Mouse (Mus musculus) hindbrain, postnatal 0 days (tissue): ENCODE results near the gene Dnajc14. TPM values are rescaled to one million over a fixed set of nuclear protein-coding genes. Genes with fewer than 3 reads are reported as not detected.

ENCODE experiments used
- ATAC-seq: fragments of 200-750 bp; cut with Nextera tagmentation; 2 replicates; pipeline ENCODE4 v1.8.0; 2017; ENCODE audit warnings: mild to moderate bottlenecking, moderate TSS enrichment, moderate library complexity
- DNase-seq: peaks from one replicate; pipeline ENCODE4 v3.0.0-alpha.2; 2015; ENCODE audit warnings: low spot score
- H3K27ac ChIP-seq: fragments of 300-500 bp; sonication (generic); 2 replicates; pipeline ENCODE4 v1.5.1; 2014; ENCODE audit warnings: mild to moderate bottlenecking
- H3K27me3 ChIP-seq: fragments of 300-500 bp; sonication (generic); 2 replicates; pipeline ENCODE4 v1.6.1; 2014; ENCODE audit warnings: low read length, mixed read lengths; ENCODE audit not compliant: insufficient read depth
- H3K36me3 ChIP-seq: fragments of 300-500 bp; sonication (generic); 2 replicates; pipeline ENCODE4 v1.6.1; 2014; ENCODE audit warnings: low read length, mixed read lengths; ENCODE audit not compliant: insufficient read depth
- H3K4me1 ChIP-seq: fragments of 300-500 bp; sonication (generic); 2 replicates; pipeline ENCODE4 v1.6.1; 2014; ENCODE audit warnings: antibody characterized with exemption, low read length, mixed read lengths; ENCODE audit not compliant: insufficient read depth
- H3K4me2 ChIP-seq: fragments of 300-500 bp; sonication (generic); 2 replicates; pipeline ENCODE4 v1.6.1; 2014; ENCODE audit warnings: low read depth, mild to moderate bottlenecking, low read length, moderate library complexity, mixed read lengths
- H3K4me3 ChIP-seq: fragments of 300-500 bp; sonication (generic); 2 replicates; pipeline ENCODE4 v1.5.1; 2014; ENCODE audit warnings: low read length
- H3K9ac ChIP-seq: fragments of 300-500 bp; sonication (generic); replicated peaks from 2 replicates; pipeline ENCODE4 v1.6.1; 2014; ENCODE audit warnings: mild to moderate bottlenecking, low read length, moderate library complexity, mixed read lengths
- H3K9me3 ChIP-seq: fragments of 300-500 bp; sonication (generic); 2 replicates; pipeline ENCODE4 v1.6.1; 2016; ENCODE audit warnings: low read length, mixed read lengths
- CTCF ChIP-seq: IDR thresholded peaks from 2 replicates; pipeline ENCODE4 v1.5.1; 2016; ENCODE audit warnings: antibody characterized with exemption, control low read depth, low read depth
- WGBS: fragments of 180-500 bp; shearing (Covaris S2); extraction: QIAGEN DNeasy Blood & Tissue Kit; methylation state at CpG from one replicate; pipeline ENCODE4 v1.1.7; 2014; 5-methylcytosine and 5-hydroxymethylcytosine counted together
- polyA plus RNA-seq: library from polyadenylated mRNA; unstranded; fragments of >200 nt; fragmentation: Nextera tagmentation; extraction: Ambion mirVana; gene quantifications from 2 replicates; pipeline ENCODE4 v1.2.1, GENCODE M21; 2015
- total RNA-seq: library from RNA; depleted of rRNA; stranded (reverse); fragments of >200 nt; gene quantifications from 2 replicates; pipeline ENCODE4 v1.2.3, GENCODE M21; 2014

The Dnajc14 gene
- total and polyA plus RNA-seq, 2 experiments from 2014 or later, result 30.9 to 32.7 TPM

DNA sequence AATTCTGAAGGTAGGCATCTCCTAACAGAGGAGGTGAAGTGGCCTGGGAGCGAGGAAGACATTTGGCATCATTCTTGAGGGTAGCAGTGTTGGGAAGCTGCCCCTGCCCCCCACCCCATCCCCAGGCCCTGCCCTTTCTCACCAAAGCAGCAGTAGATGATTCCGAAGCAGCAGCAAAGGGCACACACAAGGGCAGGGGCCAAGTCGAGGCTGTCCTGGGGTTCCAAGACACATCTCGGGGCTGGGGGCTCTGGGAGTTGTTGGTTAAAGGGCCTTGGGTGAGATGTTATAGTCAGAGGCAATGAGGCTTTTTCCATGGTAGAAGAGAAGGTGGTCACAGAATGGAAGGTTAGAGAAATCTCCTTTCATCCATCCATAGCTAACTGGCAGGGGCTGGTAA, 906 bp upstream of the Dnajc14 start:
- no peak for TF ChIP-seq CTCF
- no peaks in the 10 kb centered on the region for H3K27me3 ChIP-seq

DNA sequence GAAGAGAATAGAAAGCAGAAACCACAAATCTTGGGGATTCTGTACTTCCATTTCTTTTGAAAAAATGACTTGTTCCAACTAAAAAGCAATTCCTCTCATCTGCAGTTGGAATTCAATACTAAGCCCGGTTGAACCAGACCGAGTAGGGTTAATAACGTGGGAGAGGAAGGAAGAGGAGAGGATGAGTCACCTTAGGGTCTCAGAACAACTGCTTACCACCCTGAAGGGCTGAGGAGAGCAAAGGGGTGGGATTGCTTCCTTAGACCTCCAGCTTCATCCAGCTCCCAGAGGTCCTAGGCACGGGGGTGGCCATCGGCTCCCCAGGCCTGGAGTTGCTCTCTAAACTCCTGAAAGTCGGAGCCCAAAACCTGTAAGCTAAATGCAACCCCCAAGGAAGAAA, 501 bp upstream of the Dnajc14 start:
- peaks cover 4% of the 10 kb centered on the region; the same call in 1 of the 2 replicates for H3K36me3 ChIP-seq
- H3K27ac ChIP-seq, result peak overlapping the region; percentile 98
- no peaks in the 10 kb centered on the region for H3K9me3 ChIP-seq
- no peak for ATAC-seq
- H3K27me3 ChIP-seq, result no peaks in the 10 kb centered on the region
- H3K9ac ChIP-seq, result peak overlapping the region; percentile 86
- DNase-seq, result no peak
- peaks cover 29% of the 10 kb centered on the region for H3K4me1 ChIP-seq
- peak overlapping the region; percentile 84 for H3K4me3 ChIP-seq
- 9% methylated on average over 6 of the region's 6 CpGs for WGBS
- TF ChIP-seq CTCF, result no peak
- H3K4me2 ChIP-seq, result peak overlapping the region; percentile 92

More for the DNA sequence above, 906 bp upstream of the Dnajc14 start:
- no peak for ATAC-seq
- H3K4me3 ChIP-seq, result peak overlapping the region; percentile 84
- peaks cover 4% of the 10 kb centered on the region; the same call in 1 of the 2 replicates for H3K36me3 ChIP-seq
- H3K9me3 ChIP-seq, result no peaks in the 10 kb centered on the region
- WGBS, result 59% methylated on average over 4 of the region's 4 CpGs
- H3K9ac ChIP-seq, result peak overlapping the region; percentile 86
- peak overlapping the region; percentile 98; the same call in 1 of the 2 replicates for H3K27ac ChIP-seq
- no peak for DNase-seq
- peaks cover 29% of the 10 kb centered on the region for H3K4me1 ChIP-seq
- peak overlapping the region; percentile 92 for H3K4me2 ChIP-seq

DNA sequence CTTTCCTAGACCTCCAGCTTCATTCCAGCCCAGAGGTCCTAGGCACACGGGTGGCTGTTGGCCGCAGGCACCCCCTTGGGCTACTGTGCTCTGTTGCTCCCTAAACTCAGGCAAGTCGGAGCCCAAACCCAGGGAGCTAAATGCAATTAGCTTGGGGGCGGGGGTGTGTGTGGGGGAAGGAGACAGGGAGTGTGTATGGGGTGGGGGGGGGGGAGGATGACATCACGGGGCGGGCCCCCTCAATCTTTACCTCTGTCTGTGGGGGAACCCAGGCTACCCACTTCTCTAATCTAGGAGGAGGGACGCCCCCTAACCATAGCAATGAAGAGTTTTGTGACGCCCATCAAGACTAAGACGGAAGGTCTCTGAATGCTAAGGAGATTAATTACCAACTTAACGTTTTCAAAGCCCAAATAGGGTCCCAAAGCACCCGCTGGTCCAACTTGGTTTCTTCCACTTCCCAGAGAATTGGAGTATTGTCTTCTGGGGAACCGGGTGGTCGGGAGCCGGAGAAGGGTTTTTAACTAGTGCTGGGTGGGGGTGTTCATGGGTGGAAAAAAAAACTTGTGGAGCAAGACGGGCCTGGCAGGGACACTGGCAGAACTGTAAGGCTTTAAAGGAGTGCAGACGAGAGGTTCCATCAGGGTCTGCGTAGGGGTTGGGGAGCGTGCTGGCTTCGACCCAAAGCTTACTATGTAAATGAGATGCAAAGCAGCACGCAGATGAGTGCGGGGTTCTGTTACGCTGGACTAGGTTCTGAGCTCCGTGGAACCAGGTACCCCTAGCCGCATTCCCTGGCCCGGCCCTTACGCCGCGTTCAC, 619 bp downstream of the Dnajc14 start, which contains the start of gene Tmem198b:
Gene Tmem198b (minus strand): TSS at position 100 of the 821 bp plus-strand sequence.
- DNase-seq (peak; percentile 85), ATAC-seq (peak; percentile 77)
- no peak for TF ChIP-seq CTCF
- Histone ChIP-seq H3K36me3 (peaks cover 4% of the 10 kb centered on the region; the same call in 1 of the 2 replicates), H3K9ac (peak within 1 kb of the TSS; percentile 86), H3K4me1 (peaks cover 40% of the 10 kb centered on the region), H3K4me3 (peak within 1 kb of the TSS; percentile 84), H3K4me2 (peak within 1 kb of the TSS; percentile 92), H3K27ac (peak within 1 kb of the TSS; percentile 98), H3K9me3 (no peaks in the 10 kb centered on the region), H3K27me3 (no peaks in the 10 kb centered on the region)
- 0% methylated on average over 28 of the region's 28 CpGs for WGBS

DNA sequence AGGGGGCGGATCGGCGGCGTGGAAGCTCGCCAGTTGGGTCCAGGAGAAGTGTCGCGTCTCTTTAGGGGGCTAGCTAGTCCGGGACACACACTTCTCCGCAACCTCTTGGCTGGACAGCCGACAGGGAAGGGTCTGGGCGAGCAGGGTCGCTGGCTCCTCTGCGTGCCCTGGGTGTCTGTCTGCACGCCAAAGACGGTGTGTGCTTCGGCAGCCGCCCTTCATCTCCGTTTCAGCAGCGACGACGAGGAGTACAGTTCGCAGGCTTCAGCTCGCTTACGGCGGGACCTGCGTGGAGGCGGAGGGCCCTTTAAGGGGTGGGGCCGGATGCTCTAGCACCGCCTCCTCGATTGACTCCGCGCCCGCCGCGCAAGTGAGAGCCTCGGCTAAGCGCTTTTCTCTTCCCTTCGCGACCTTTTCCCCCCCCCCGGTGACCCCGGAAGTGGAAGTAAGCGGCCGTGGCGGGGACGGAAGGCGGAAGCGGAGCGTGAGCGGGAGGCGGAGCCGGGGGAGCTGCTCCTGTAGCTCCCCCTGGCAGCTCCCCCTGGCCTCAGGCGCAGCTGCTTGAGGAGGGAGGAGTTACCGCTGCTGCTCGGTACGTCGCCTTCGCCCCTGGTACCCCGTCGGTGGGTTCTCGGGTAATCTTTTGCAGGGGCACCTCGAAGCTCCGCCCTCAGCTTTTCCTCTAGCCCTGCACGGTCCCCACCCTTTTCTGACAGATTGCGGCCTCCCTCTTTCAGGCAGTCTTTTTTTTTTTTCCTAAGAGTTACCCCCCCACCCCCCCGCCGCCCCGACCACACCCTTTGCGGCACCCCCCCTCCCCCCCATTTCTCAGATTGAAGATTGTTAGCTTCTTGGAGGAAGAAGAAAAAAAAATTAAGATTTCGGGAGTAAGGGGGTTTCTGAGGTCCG, 1.5 kb downstream of the Dnajc14 start:
- WGBS, result under 1% methylated on average over 63 of the region's 70 CpGs
- H3K36me3 ChIP-seq, result peaks cover 2% of the 10 kb centered on the region; the same call in 1 of the 2 replicates
- TF ChIP-seq CTCF, result peak; percentile 46
- DNase-seq (peak; percentile 99), ATAC-seq (peak; percentile 94)
- peak overlapping the region; percentile 86 for H3K9ac ChIP-seq
- H3K9me3 ChIP-seq, result no peaks in the 10 kb centered on the region
- H3K27ac ChIP-seq, result peak overlapping the region; percentile 98
- H3K4me2 ChIP-seq, result peak overlapping the region; percentile 92
- peaks cover 41% of the 10 kb centered on the region for H3K4me1 ChIP-seq
- H3K4me3 ChIP-seq, result peak overlapping the region; percentile 84
- H3K27me3 ChIP-seq, result no peaks in the 10 kb centered on the region

DNA sequence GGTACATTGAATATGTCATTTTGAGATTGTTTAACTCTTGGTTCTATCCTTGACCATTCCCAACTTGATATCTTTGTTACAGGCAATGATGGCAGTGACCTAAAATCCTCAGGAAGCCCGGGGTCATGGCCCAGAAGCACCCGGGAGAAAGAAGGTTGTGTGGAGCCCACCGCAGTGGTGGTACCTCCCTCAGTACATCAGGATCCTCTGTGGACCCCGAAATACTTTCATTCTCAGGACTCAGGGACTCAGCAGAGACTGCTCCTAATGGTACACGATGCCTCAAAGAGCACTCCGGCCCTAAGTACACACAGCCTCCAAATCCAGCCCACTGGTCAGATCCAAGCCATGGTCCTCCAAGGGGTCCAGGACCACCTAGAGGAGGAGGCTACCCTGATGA, 2.2 kb downstream of the Dnajc14 start:
- TF ChIP-seq CTCF, result no peak
- DNase-seq (no peak), ATAC-seq (no peak)
- no peaks in the 10 kb centered on the region for H3K9me3 ChIP-seq
- peak overlapping the region; percentile 98; the same call in 1 of the 2 replicates for H3K27ac ChIP-seq
- H3K27me3 ChIP-seq, result no peaks in the 10 kb centered on the region
- H3K4me3 ChIP-seq, result peak overlapping the region; percentile 84
- H3K36me3 ChIP-seq, result no peaks in the 10 kb centered on the region
- H3K4me1 ChIP-seq, result peaks cover 41% of the 10 kb centered on the region
- peak overlapping the region; percentile 92 for H3K4me2 ChIP-seq
- H3K9ac ChIP-seq, result peak overlapping the region; percentile 86
- 57% methylated on average over 6 of the region's 6 CpGs for WGBS

DNA sequence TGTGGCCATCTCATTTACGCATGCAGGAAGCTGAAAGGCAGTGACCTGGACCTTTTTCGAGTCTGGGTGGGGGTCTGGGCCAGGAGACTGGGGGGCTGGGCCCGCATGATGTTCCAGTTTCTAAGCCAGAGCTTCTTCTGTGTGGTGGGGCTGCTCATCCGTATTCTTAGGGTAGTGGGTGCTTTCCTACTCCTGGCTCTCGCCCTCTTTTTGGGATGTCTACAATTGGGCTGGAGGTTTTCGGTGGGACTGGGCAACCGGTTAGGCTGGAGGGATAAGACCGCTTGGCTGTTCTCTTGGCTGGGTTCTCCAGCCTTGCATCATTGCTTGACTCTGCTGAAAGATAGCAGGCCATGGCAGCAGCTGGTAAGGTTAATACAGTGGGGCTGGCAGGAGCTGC, 3.2 kb downstream of the Dnajc14 start:
- Histone ChIP-seq H3K27ac (no peak overlapping the region), H3K4me3 (peak overlapping the region; percentile 84; the same call in 1 of the 2 replicates), H3K4me2 (peak overlapping the region; percentile 92), H3K27me3 (no peaks in the 10 kb centered on the region), H3K9me3 (no peaks in the 10 kb centered on the region), H3K36me3 (no peaks in the 10 kb centered on the region), H3K9ac (peak overlapping the region; percentile 1; the same call in 1 of the 2 replicates), H3K4me1 (peaks cover 41% of the 10 kb centered on the region)
- no peak for DNase-seq
- no peak for ATAC-seq
- no peak for TF ChIP-seq CTCF
- 88% methylated on average over 8 of the region's 8 CpGs for WGBS
